Mouse (Mus musculus): ENCODE measurements around the gene Bmp7.

Gene Bmp7

GRCm38 (mm10) chr2:172949051-172949450, 8.9 kb upstream of the Bmp7 start:
- peak; percentile 67 for DNase-seq (ENCODE audit: low read depth, low spot score)

- no peak for DNase-seq (ENCODE audit: low read depth, low spot score)
Observed at GRCm38 (mm10) chr2:172940799-172941163, 660 bp upstream of the Bmp7 start.

GRCm38 (mm10) chr2:172939639-172940002, 500 bp downstream of the Bmp7 start:
- DNase-seq (ENCODE audit: low read depth, low spot score) = no peak

GRCm38 (mm10) chr2:172938761-172939638, 1.1 kb downstream of the Bmp7 start:
- peak; percentile 78 for DNase-seq (ENCODE audit: low read depth, low spot score)

- DNase-seq (ENCODE audit: low read depth, low spot score) = peak; percentile 31
Observed at GRCm38 (mm10) chr2:172937326-172938190, 2.6 kb downstream of the Bmp7 start.

GRCm38 (mm10) chr2:172936844-172937243, 3.3 kb downstream of the Bmp7 start:
- no peak for DNase-seq (ENCODE audit: low read depth, low spot score)

- peak; percentile 32 for DNase-seq (ENCODE audit: low read depth, low spot score)
Observed at GRCm38 (mm10) chr2:172935776-172936562, 4.2 kb downstream of the Bmp7 start.

GRCm38 (mm10) chr2:172934891-172935740, 5.0 kb downstream of the Bmp7 start:
- peak; percentile 36 for DNase-seq (ENCODE audit: low read depth, low spot score)

GRCm38 (mm10) chr2:172934420-172934788, 5.7 kb downstream of the Bmp7 start:
- DNase-seq (ENCODE audit: low read depth, low spot score) = no peak

GRCm38 (mm10) chr2:172933631-172934419, 6.3 kb downstream of the Bmp7 start:
- no peak for DNase-seq (ENCODE audit: low read depth, low spot score)

- no peak for DNase-seq (ENCODE audit: low read depth, low spot score)
Observed at GRCm38 (mm10) chr2:172931137-172931898, 8.8 kb downstream of the Bmp7 start.

GRCm38 (mm10) chr2:172929905-172930436, 10.2 kb downstream of the Bmp7 start:
- DNase-seq (ENCODE audit: low read depth, low spot score) = no peak

GRCm38 (mm10) chr2:172927643-172928042, 12.5 kb downstream of the Bmp7 start:
- no peak for DNase-seq (ENCODE audit: low read depth, low spot score)

- DNase-seq (ENCODE audit: low read depth, low spot score) = peak; percentile 61
Observed at GRCm38 (mm10) chr2:172926311-172926710, 13.8 kb downstream of the Bmp7 start.

- DNase-seq (ENCODE audit: low read depth, low spot score) = no peak
Observed at GRCm38 (mm10) chr2:172924961-172925360, 15.2 kb downstream of the Bmp7 start.

- DNase-seq (ENCODE audit: low read depth, low spot score) = no peak
Observed at GRCm38 (mm10) chr2:172923198-172923597, 16.9 kb downstream of the Bmp7 start.

- no peak for DNase-seq (ENCODE audit: low read depth, low spot score)
Observed at GRCm38 (mm10) chr2:172922597-172922996, 17.5 kb downstream of the Bmp7 start.

GRCm38 (mm10) chr2:172914018-172914417, 26.1 kb downstream of the Bmp7 start:
- peak; percentile 78 for DNase-seq (ENCODE audit: low read depth, low spot score)

GRCm38 (mm10) chr2:172911715-172912114, 28.4 kb downstream of the Bmp7 start:
- DNase-seq (ENCODE audit: low read depth, low spot score) = no peak

All from ZHBTc4 (cell line).